Mouse (Mus musculus) limb, embryonic 13.5 days (tissue): ENCODE results near the gene Skil. TPM values are rescaled to one million over a fixed set of nuclear protein-coding genes. Genes with fewer than 3 reads are reported as not detected.

Source experiments
- ATAC-seq: fragments of 200-750 bp; cut with Nextera tagmentation; 2 replicates; pipeline ENCODE4 v1.8.0; 2017; ENCODE audit warnings: low read depth, moderate number of reproducible peaks, moderate TSS enrichment; ENCODE audit not compliant: low FRiP score
- H3K27ac ChIP-seq: fragments of 300-500 bp; sonication (generic); 2 replicates; pipeline ENCODE4 v1.5.1; 2015; ENCODE audit warnings: inconsistent platforms, mild to moderate bottlenecking, moderate library complexity
- H3K27me3 ChIP-seq: fragments of 300-500 bp; sonication (generic); 2 replicates; pipeline ENCODE4 v1.6.1; 2015; ENCODE audit warnings: mild to moderate bottlenecking, inconsistent platforms
- H3K36me3 ChIP-seq: fragments of 300-500 bp; sonication (generic); 2 replicates; pipeline ENCODE4 v1.6.1; 2015; ENCODE audit warnings: inconsistent platforms, mild to moderate bottlenecking, moderate library complexity
- H3K4me1 ChIP-seq: fragments of 300-500 bp; sonication (generic); 2 replicates; pipeline ENCODE4 v1.6.1; 2015; ENCODE audit warnings: inconsistent platforms
- H3K4me2 ChIP-seq: fragments of 300-500 bp; sonication (generic); replicated peaks from 2 replicates; pipeline ENCODE4 v1.6.1; 2015; ENCODE audit warnings: inconsistent platforms, mild to moderate bottlenecking, moderate library complexity
- H3K4me3 ChIP-seq: fragments of 300-500 bp; sonication (generic); 2 replicates; pipeline ENCODE4 v1.5.1; 2015; ENCODE audit warnings: moderate library complexity, mild to moderate bottlenecking, inconsistent platforms
- H3K9ac ChIP-seq: fragments of 300-500 bp; sonication (generic); 2 replicates; pipeline ENCODE4 v1.6.1; 2015; ENCODE audit warnings: mild to moderate bottlenecking, inconsistent platforms
- H3K9me3 ChIP-seq: fragments of 300-500 bp; sonication (generic); 2 replicates; pipeline ENCODE4 v1.6.1; 2016; ENCODE audit warnings: inconsistent platforms
- WGBS: fragments of 180-500 bp; shearing (Covaris S2); methylation state at CpG from one replicate; pipeline ENCODE4 v1.1.7; 2015; 5-methylcytosine and 5-hydroxymethylcytosine counted together
- polyA plus RNA-seq: library from polyadenylated mRNA; unstranded; fragments of >200 nt; fragmentation: Nextera tagmentation; extraction: Ambion mirVana; gene quantifications from 2 replicates; pipeline ENCODE4 v1.2.1, GENCODE M21; 2015

Skil gene
- polyA plus RNA-seq, 1 experiment from 2014 or later, result 30.2 TPM

DNA sequence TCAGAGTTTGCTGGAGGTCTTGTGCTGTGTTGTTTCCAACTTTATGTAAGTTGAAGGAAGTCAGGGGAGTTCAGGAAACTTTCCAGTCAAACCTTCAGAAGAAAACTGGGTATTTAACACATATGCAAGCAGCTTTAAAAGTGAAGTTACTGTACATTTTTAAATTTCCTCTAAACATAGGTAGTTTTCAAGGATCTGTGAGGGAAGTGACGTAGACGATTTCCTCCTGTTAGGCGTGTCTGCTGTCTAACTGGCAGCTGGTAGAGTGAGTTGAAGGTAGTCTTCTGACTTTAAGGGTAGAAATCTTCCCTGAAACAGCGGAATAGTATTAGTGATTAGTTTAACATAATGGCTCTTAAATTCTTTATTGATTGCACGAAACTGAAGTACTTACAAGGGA lies 5.2 kb downstream of the Skil start:
- Histone ChIP-seq H3K27ac (no peak overlapping the region), H3K4me3 (peak overlapping the region; percentile 26), H3K4me1 (peaks cover 48% of the 10 kb centered on the region), H3K36me3 (peaks cover 8% of the 10 kb centered on the region; the same call in 1 of the 2 replicates), H3K9ac (no peak overlapping the region), H3K4me2 (peak overlapping the region; percentile 57), H3K9me3 (no peaks in the 10 kb centered on the region), H3K27me3 (no peaks in the 10 kb centered on the region)
- ATAC-seq, result no peak
- WGBS, result 63% methylated on average over 5 of the region's 5 CpGs

DNA sequence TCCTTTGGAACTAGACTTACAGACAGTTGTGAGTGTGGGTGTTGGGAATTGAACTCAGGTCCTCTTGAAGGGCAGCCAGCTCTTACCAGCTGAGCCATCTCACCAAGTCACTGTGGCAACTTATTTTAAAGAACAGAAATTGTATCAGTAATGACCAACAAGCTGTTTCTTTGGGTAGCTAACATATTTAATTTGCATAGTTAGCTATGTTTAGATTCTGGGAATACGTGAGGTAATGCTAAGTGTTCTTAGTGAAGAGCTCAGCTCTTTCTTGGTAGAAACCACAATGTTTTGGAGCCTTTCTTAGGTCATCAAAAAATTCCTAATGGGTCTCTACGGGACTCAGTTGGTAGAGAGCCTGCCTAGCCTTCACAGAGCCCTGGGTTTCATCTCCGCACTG lies 5.9 kb downstream of the Skil start:
- Histone ChIP-seq H3K27me3 (no peaks in the 10 kb centered on the region), H3K4me2 (peak overlapping the region; percentile 36; the same call in 1 of the 2 replicates), H3K36me3 (peaks cover 8% of the 10 kb centered on the region; the same call in 1 of the 2 replicates), H3K27ac (no peak overlapping the region), H3K9ac (no peak overlapping the region), H3K4me3 (no peak overlapping the region), H3K4me1 (peaks cover 49% of the 10 kb centered on the region), H3K9me3 (no peaks in the 10 kb centered on the region)
- ATAC-seq, result no peak
- 92% methylated on average over 3 of the region's 3 CpGs for WGBS

DNA sequence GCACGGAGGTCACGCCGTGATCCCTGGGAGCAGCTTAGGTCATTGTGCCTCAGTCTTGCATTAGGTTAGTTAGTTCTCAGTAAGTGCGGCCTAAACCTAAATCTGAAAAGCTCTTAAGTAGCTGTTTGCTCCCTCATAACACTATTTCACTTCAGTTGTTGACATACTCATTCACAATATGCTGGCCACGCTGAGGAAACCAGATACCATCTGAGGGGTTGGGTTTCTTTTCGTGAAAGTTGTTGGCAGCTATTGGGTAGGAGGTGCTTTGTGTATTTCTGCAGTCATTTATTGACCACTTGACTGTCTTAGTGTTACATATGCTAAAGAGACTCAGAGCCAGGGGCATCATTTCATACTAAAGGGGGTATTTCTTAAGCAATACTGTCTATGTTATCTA lies 10.1 kb downstream of the Skil start:
- Histone ChIP-seq H3K4me1 (peaks cover 20% of the 10 kb centered on the region), H3K27ac (no peak overlapping the region), H3K27me3 (no peaks in the 10 kb centered on the region), H3K9me3 (no peaks in the 10 kb centered on the region), H3K36me3 (peaks cover 5% of the 10 kb centered on the region; the same call in 1 of the 2 replicates), H3K9ac (no peak overlapping the region), H3K4me2 (no peak overlapping the region), H3K4me3 (no peak overlapping the region)
- no peak for ATAC-seq
- 68% methylated on average over 6 of the region's 6 CpGs for WGBS

DNA sequence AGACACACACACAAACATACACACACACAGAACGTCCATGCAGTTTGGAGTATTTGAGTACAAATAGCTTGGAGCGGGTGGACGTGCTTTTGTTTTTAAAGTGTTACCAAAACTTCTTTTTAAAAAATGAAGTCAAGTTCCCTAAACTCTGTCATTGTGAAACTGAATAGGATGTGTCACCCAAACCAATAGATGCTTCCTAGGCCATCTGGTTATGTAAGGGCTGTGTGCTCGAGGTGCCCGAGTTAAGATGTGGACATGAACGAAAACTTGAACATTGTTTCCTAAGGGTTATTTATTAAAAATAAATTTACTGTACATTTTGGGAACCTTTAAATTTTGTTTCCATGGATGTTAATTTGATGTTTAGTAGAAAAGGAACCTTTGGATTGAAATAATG lies 11.7 kb downstream of the Skil start:
- Histone ChIP-seq H3K4me2 (no peak overlapping the region), H3K4me3 (no peak overlapping the region), H3K9me3 (no peaks in the 10 kb centered on the region), H3K9ac (no peak overlapping the region), H3K4me1 (peaks cover 15% of the 10 kb centered on the region), H3K27ac (no peak overlapping the region), H3K27me3 (no peaks in the 10 kb centered on the region), H3K36me3 (peaks cover 5% of the 10 kb centered on the region; the same call in 1 of the 2 replicates)
- 89% methylated on average over 6 of the region's 6 CpGs for WGBS
- no peak for ATAC-seq

DNA sequence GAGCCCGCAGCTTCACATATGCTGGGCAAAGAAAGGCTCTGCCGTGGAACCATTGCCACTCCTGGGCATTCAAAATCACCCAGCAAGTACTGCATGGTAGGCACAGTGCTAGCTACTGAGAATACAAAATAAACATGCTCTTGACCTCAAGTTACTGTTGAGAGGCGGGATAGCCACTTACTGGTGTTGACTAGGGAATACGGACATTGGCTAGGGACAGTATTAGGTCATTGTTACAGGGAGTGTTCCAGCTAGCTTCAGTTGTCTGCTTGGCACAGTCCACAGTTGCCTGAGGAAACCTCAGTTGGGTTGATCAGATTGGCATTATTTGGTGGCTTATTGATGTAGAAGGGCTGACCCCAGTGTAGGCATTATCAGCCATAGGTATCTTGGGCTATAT lies 12.8 kb downstream of the Skil start:
- Histone ChIP-seq H3K9me3 (no peaks in the 10 kb centered on the region), H3K4me1 (peaks cover 15% of the 10 kb centered on the region), H3K36me3 (peaks cover 5% of the 10 kb centered on the region; the same call in 1 of the 2 replicates), H3K27me3 (no peaks in the 10 kb centered on the region), H3K4me3 (no peak overlapping the region), H3K27ac (no peak overlapping the region), H3K9ac (no peak overlapping the region), H3K4me2 (no peak overlapping the region)
- WGBS, result 94% methylated on average over 4 of the region's 4 CpGs
- ATAC-seq, result no peak

DNA sequence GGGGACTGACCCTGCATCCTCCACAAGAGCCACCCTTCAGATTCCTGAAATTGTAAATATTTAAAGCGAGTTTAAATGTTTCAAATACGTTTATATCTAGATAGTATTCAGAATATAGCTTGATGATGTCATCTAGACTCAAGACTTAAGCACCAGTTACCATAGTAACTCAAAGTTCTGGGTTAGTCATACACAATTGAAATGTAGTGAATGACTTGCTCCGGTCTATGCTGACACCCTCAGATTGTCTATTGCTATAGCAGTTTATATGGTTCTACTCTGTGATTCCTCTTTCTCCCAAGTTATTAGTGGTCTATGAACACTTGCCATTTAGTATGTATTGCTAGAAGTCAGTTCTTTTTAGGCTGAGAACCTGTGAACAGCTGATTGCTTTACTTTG lies 14.2 kb downstream of the Skil start:
- no peaks in the 10 kb centered on the region for H3K9me3 ChIP-seq
- no peak overlapping the region for H3K4me3 ChIP-seq
- H3K36me3 ChIP-seq, result peaks cover 11% of the 10 kb centered on the region
- no peaks in the 10 kb centered on the region for H3K27me3 ChIP-seq
- H3K4me2 ChIP-seq, result no peak overlapping the region
- no peak overlapping the region for H3K9ac ChIP-seq
- no peak overlapping the region for H3K27ac ChIP-seq
- 79% methylated on average over 3 of the region's 3 CpGs for WGBS
- H3K4me1 ChIP-seq, result peaks cover 10% of the 10 kb centered on the region
- ATAC-seq, result no peak

DNA sequence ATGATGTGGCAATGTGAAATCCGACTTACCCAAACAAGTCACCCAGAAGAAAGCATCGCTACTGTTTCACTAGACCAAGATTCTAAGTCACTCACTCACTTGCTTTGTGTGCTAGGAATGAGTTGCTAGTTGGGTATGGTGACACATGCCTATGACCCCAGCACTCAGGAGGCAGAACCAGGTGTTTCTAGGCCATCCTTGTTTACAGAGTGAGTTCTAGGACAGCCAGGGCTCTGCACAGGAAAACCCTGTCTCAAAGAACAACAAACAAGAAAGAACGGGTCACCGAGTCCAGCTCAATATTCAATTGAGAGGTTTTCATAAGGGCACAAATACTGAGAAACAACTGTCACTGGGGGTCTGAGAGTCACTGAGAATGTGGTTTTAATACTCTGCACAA lies 28.2 kb downstream of the Skil start:
- ATAC-seq, result no peak
- no peak overlapping the region for H3K27ac ChIP-seq
- WGBS, result 82% methylated on average over 4 of the region's 4 CpGs
- H3K36me3 ChIP-seq, result peaks cover 46% of the 10 kb centered on the region
- H3K27me3 ChIP-seq, result no peaks in the 10 kb centered on the region
- H3K4me2 ChIP-seq, result no peak overlapping the region
- no peak overlapping the region for H3K4me3 ChIP-seq
- H3K4me1 ChIP-seq, result no peaks in the 10 kb centered on the region
- no peak overlapping the region for H3K9ac ChIP-seq
- H3K9me3 ChIP-seq, result no peaks in the 10 kb centered on the region

DNA sequence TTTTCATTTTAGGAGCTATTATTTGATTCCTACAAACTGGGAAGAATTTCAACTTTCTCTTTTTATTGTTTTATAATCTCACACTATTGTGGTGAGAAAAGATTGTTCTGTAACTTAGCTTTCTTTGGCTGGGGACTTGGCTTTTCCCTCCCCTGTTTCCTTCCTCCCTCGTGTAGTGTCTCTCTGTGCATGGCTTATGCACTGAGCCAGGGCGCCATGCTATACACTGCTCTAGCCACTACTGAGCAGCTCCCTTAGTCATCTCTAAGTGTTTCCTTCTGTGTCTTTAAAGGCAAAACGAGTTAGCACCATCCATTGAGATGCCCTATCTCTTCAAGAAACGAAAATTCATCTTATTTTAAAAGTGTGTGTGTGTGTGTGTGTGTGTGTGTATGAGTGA lies 31.4 kb downstream of the Skil start:
- Histone ChIP-seq H3K4me1 (no peaks in the 10 kb centered on the region), H3K36me3 (peaks cover 21% of the 10 kb centered on the region), H3K4me3 (no peak overlapping the region), H3K4me2 (no peak overlapping the region), H3K27me3 (no peaks in the 10 kb centered on the region), H3K9ac (no peak overlapping the region), H3K27ac (no peak overlapping the region), H3K9me3 (no peaks in the 10 kb centered on the region)
- ATAC-seq, result no peak
- 54% methylated on average over 4 of the region's 4 CpGs for WGBS

DNA sequence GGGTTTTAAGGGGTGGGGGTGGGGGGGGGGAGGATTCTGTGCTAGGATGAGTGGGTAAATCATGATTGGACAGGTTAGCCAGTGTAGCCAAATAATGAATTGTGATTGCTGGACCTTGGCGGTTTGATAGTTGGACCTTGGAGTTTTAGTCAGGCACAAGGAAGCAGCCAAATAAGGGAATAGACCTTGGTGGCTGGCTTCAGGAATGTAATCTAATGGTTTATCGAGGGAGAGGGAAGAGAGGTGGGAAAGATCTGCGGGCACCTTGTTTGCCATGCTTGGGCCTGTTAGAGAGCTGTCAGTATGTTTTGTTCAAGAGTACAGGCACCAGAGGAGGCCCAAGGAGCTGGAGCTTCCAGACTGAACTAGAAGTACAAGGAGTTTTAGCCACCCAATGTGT lies 32.0 kb downstream of the Skil start:
- Histone ChIP-seq H3K27ac (no peak overlapping the region), H3K4me1 (no peaks in the 10 kb centered on the region), H3K36me3 (peaks cover 20% of the 10 kb centered on the region), H3K9ac (no peak overlapping the region), H3K4me3 (no peak overlapping the region), H3K27me3 (no peaks in the 10 kb centered on the region), H3K4me2 (no peak overlapping the region), H3K9me3 (no peaks in the 10 kb centered on the region)
- no peak for ATAC-seq
- 80% methylated on average over 3 of the region's 3 CpGs for WGBS

DNA sequence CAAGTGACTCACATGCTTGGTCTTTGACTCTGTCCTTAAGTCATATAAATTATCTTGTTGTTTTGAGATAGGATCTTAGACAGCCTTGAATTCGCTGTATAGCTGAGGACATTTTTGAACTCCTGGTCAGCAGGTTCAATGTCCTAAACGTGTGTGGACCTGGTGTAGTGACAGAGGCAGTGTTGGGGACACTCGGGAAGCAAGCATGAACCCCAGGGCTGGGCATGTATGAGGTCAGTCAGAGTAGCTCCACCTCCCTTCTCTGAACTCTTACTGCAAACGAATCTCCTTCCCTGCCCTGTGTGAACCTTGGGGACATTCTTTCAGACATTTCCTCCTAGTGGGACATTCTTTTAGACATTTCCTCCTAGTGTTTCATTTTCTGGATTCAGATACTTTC lies 34.9 kb downstream of the Skil start:
- Histone ChIP-seq H3K4me2 (no peak overlapping the region), H3K4me1 (no peaks in the 10 kb centered on the region), H3K36me3 (no peaks in the 10 kb centered on the region), H3K9ac (no peak overlapping the region), H3K9me3 (no peaks in the 10 kb centered on the region), H3K27ac (no peak overlapping the region), H3K27me3 (no peaks in the 10 kb centered on the region), H3K4me3 (no peak overlapping the region)
- no peak for ATAC-seq
- WGBS, result 37% methylated on average over 4 of the region's 4 CpGs

DNA sequence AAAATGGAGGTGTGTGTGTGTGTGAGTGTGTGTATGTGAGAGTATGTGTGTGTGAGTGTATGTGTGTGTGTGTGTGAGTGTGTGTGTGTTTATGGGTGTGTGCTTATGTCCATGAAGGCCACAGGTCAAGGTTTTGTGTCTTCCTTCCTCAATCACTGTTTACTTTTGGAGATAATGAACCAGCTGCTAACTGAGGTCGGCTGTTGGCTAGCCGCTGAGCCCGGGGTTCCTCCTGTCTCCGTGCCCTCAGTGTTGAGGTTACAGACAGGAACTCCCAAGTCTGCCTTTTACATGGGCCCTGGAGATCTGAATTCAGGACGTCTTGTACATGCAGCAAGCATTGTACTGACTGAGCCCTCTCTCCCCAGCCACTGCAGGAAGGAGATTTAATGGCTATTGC lies 38.8 kb downstream of the Skil start:
- no peak for ATAC-seq
- no peak overlapping the region for H3K4me2 ChIP-seq
- no peak overlapping the region for H3K4me3 ChIP-seq
- 56% methylated on average over 5 of the region's 5 CpGs for WGBS
- H3K27ac ChIP-seq, result no peak overlapping the region
- H3K9me3 ChIP-seq, result no peaks in the 10 kb centered on the region
- H3K36me3 ChIP-seq, result no peaks in the 10 kb centered on the region
- no peak overlapping the region for H3K9ac ChIP-seq
- no peaks in the 10 kb centered on the region for H3K27me3 ChIP-seq
- no peaks in the 10 kb centered on the region for H3K4me1 ChIP-seq

DNA sequence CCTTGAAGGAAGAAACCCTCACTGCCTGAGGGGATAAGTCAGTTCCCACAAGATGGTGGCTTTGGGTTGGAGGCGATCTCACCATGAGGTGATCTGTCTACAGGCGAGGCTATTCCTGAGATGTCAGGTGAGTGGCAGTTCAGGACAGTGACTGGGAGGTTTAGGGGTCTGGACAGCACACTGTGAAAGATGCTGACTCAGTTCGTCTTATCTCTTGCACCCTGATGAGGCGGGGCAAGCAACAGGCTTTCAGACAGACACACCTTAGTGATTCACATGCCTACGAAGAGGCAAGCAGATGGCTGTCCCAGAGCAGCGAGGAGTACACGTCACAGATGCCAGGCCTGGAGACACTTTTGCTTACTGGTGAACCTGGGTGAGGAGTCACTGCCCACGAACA lies 39.4 kb downstream of the Skil start:
- H3K27me3 ChIP-seq, result no peaks in the 10 kb centered on the region
- H3K4me1 ChIP-seq, result no peaks in the 10 kb centered on the region
- no peaks in the 10 kb centered on the region for H3K9me3 ChIP-seq
- no peaks in the 10 kb centered on the region for H3K36me3 ChIP-seq
- no peak overlapping the region for H3K4me3 ChIP-seq
- 82% methylated on average over 8 of the region's 8 CpGs for WGBS
- no peak overlapping the region for H3K27ac ChIP-seq
- 0 out of 2 replicates have a peak, but pooled peaks have one; percentile 28 for ATAC-seq
- H3K4me2 ChIP-seq, result no peak overlapping the region
- no peak overlapping the region for H3K9ac ChIP-seq

DNA sequence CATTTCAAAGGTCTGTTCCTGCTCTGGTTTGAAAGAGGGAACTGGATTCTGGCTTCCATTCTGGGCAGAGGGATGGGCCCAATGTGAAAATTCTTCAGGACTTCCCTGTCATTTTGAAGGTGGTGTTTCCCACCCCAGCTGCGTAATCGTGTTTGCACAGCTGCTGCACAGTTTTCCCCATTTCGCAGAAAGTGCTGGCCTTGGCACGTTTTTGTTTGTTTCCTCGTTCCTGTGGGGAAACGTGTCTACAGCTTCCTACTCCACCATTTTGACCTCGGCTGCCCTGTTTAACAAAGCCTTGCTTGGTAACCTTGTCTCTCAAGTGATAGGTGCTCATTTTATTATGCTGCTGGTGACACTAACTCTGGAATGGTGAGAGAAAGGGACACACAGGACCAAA lies 39.8 kb downstream of the Skil start:
- Histone ChIP-seq H3K27me3 (no peaks in the 10 kb centered on the region), H3K36me3 (no peaks in the 10 kb centered on the region), H3K27ac (no peak overlapping the region), H3K9ac (no peak overlapping the region), H3K4me3 (no peak overlapping the region), H3K4me2 (no peak overlapping the region), H3K9me3 (no peaks in the 10 kb centered on the region), H3K4me1 (no peaks in the 10 kb centered on the region)
- WGBS, result 67% methylated on average over 7 of the region's 7 CpGs
- no peak for ATAC-seq
